Mouse (Mus musculus) stomach, postnatal 0 days (tissue): ENCODE data around the gene Dnah8. TPM values are rescaled to one million over a fixed set of nuclear protein-coding genes. Genes with fewer than 3 reads are reported as not detected.

ENCODE experiments used
- ATAC-seq: fragments of 200-750 bp; cut with Nextera tagmentation; 2 replicates; pipeline ENCODE4 v1.8.0; 2017; ENCODE audit not compliant: low FRiP score, low TSS enrichment
- DNase-seq: peaks from one replicate; pipeline ENCODE4 v3.0.0-alpha.2; 2016; ENCODE audit warnings: low spot score
- H3K27ac ChIP-seq: fragments of 300-500 bp; sonication (generic); replicated peaks from 2 replicates; pipeline ENCODE4 v1.5.1; 2014; ENCODE audit warnings: mild to moderate bottlenecking, control low read depth
- H3K27me3 ChIP-seq: fragments of 300-500 bp; sonication (generic); 2 replicates; pipeline ENCODE4 v1.6.1; 2014; ENCODE audit warnings: low read length; ENCODE audit not compliant: control insufficient read depth, insufficient read depth
- H3K36me3 ChIP-seq: fragments of 300-500 bp; sonication (generic); 2 replicates; pipeline ENCODE4 v1.6.1; 2014; ENCODE audit warnings: low read length, mixed read lengths; ENCODE audit not compliant: control insufficient read depth, insufficient read depth
- H3K4me1 ChIP-seq: fragments of 300-500 bp; sonication (generic); replicated peaks from 2 replicates; pipeline ENCODE4 v1.6.1; 2014; ENCODE audit warnings: antibody characterized with exemption; ENCODE audit not compliant: control insufficient read depth, insufficient read depth
- H3K4me2 ChIP-seq: fragments of 300-500 bp; sonication (generic); replicated peaks from 2 replicates; pipeline ENCODE4 v1.6.1; 2014; ENCODE audit warnings: low read depth, mild to moderate bottlenecking, control low read depth, moderate library complexity
- H3K4me3 ChIP-seq: fragments of 300-500 bp; sonication (generic); 2 replicates; pipeline ENCODE4 v1.5.1; 2014; ENCODE audit warnings: low read depth, low read length, control low read depth
- H3K9ac ChIP-seq: fragments of 300-500 bp; sonication (generic); 2 replicates; pipeline ENCODE4 v1.6.1; 2014; ENCODE audit warnings: mild to moderate bottlenecking, low read length, control low read depth, mixed read lengths
- H3K9me3 ChIP-seq: fragments of 300-500 bp; sonication (generic); 2 replicates; pipeline ENCODE4 v1.6.1; 2016; ENCODE audit warnings: low read length; ENCODE audit not compliant: control insufficient read depth
- CTCF ChIP-seq: IDR thresholded peaks from 2 replicates; pipeline ENCODE4 v1.5.1; 2016; ENCODE audit warnings: antibody characterized with exemption, low read depth, mild to moderate bottlenecking, moderate library complexity
- EP300 ChIP-seq: optimal IDR thresholded peaks from 2 replicates; pipeline ENCODE3; 2016; ENCODE audit warnings: antibody characterized with exemption
- WGBS: fragments of 180-500 bp; shearing (Covaris S2); extraction: QIAGEN DNeasy Blood & Tissue Kit; methylation state at CpG from one replicate; pipeline ENCODE4 v1.1.7; 2014; 5-methylcytosine and 5-hydroxymethylcytosine counted together
- polyA plus RNA-seq: library from polyadenylated mRNA; unstranded; fragments of >200 nt; fragmentation: Nextera tagmentation; extraction: Ambion mirVana; gene quantifications from 2 replicates; pipeline ENCODE4 v1.2.1, GENCODE M21; 2015

Dnah8 gene
- polyA plus RNA-seq, 1 experiment from 2014 or later, result 0.92 TPM

DNA sequence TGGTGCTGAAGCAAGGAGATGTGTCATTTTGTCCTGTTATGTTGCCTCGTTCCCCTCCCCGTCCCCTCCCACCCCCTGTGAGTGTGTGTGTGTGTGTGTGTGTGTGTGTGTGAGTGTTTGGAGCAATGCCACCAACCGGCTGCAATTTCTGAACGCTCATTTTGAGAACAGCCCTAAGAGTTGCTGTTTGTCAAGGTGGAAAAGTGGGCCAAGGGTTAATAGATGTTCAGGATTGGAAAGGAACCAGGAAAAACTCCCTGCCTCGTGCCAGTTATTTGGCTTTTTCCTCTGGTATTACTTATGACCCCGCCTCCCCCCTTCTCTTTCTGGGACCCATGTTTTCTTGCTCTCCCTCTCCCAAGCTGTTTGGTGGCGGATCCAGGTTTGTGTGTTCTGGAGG, 236.5 kb downstream of the Dnah8 start:
- H3K27me3 ChIP-seq, result no peaks in the 10 kb centered on the region
- ATAC-seq (no peak), DNase-seq (no peak)
- TF ChIP-seq EP300 (no peak), CTCF (no peak)
- no peaks in the 10 kb centered on the region for H3K9me3 ChIP-seq
- no peaks in the 10 kb centered on the region for H3K4me1 ChIP-seq
- no peak overlapping the region for H3K4me3 ChIP-seq
- H3K4me2 ChIP-seq, result no peak overlapping the region
- no peak overlapping the region for H3K27ac ChIP-seq
- H3K9ac ChIP-seq, result no peak overlapping the region
- no peaks in the 10 kb centered on the region for H3K36me3 ChIP-seq
- WGBS, result 48% methylated on average over 7 of the region's 7 CpGs

DNA sequence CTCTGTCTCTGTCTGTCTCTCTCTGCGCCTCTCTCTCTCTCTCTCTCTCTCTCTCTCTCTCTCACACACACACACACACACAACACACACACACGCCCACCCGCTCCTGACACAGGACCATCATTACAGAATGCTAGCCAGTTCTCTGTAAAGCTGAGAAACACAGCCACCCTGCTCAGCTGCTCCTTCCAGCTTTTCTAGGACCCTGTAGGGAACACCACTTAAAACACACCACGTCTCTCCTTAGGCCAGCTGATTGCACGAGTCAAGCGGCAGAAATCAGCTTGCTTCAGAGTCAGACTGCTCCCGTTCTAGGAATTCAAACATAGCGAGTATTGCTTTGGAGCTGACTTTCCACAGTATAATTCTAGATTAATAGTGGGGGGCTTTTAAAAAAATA, 242.1 kb downstream of the Dnah8 start:
- H3K4me3 ChIP-seq, result no peak overlapping the region
- no peak overlapping the region for H3K4me2 ChIP-seq
- no peaks in the 10 kb centered on the region for H3K9me3 ChIP-seq
- TF ChIP-seq CTCF (no peak), EP300 (no peak)
- no peak for DNase-seq
- no peaks in the 10 kb centered on the region for H3K4me1 ChIP-seq
- H3K9ac ChIP-seq, result no peak overlapping the region
- ATAC-seq, result no peak
- no peaks in the 10 kb centered on the region for H3K36me3 ChIP-seq
- no peak overlapping the region for H3K27ac ChIP-seq
- H3K27me3 ChIP-seq, result no peaks in the 10 kb centered on the region
- WGBS, result 48% methylated on average over 8 of the region's 8 CpGs

DNA sequence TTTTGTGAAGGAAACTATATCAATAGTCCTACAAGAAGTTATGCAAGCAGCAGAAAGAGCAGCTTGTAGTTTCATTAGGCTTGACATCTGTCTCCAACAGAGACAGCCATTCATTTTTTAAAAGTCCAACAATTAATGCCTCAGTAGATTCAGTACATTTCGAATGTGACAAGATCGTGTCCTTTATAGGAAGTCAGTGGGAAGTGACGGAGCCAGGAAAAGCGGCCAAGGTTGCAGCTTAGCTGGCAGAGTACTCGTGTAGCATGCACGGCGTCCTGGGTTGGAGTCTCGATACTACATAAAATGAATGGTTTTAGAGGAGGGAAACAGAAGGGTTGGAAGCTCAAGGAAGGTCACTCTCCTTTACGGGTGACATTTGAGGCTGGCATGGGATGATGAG, 242.8 kb downstream of the Dnah8 start:
- Histone ChIP-seq H3K4me3 (no peak overlapping the region), H3K36me3 (no peaks in the 10 kb centered on the region), H3K9ac (no peak overlapping the region), H3K4me1 (no peaks in the 10 kb centered on the region), H3K9me3 (no peaks in the 10 kb centered on the region), H3K27me3 (no peaks in the 10 kb centered on the region), H3K27ac (no peak overlapping the region), H3K4me2 (no peak overlapping the region)
- ATAC-seq, result no peak
- TF ChIP-seq CTCF, result no peak
- no peak for TF ChIP-seq EP300
- DNase-seq, result no peak
- WGBS, result 52% methylated on average over 9 of the region's 9 CpGs

DNA sequence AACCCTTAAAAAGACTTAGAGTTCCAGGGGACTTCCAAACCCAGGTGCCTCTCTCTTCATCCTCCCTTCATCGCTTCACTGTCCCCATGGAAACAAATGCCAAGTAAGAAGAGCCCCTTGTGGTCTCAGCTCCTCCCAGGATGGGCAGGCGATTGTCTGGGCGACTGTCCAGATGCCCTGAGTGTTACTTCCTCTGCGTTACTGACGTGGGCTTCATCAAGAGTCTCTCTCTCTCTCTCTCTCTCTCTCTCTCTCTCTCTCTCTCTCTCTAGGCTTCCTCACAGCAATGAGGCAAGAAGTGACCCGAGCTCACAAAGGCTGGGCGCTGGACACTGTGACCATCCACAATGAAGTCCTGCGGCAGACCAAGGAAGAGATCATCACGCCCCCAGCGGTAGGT, 246.9 kb downstream of the Dnah8 start:
- Histone ChIP-seq H3K9me3 (no peaks in the 10 kb centered on the region), H3K9ac (no peak overlapping the region), H3K4me3 (no peak overlapping the region), H3K4me2 (no peak overlapping the region), H3K4me1 (no peaks in the 10 kb centered on the region), H3K36me3 (no peaks in the 10 kb centered on the region), H3K27ac (no peak overlapping the region), H3K27me3 (no peaks in the 10 kb centered on the region)
- 41% methylated on average over 10 of the region's 10 CpGs for WGBS
- TF ChIP-seq EP300 (no peak), CTCF (no peak)
- no peak for DNase-seq
- no peak for ATAC-seq

DNA sequence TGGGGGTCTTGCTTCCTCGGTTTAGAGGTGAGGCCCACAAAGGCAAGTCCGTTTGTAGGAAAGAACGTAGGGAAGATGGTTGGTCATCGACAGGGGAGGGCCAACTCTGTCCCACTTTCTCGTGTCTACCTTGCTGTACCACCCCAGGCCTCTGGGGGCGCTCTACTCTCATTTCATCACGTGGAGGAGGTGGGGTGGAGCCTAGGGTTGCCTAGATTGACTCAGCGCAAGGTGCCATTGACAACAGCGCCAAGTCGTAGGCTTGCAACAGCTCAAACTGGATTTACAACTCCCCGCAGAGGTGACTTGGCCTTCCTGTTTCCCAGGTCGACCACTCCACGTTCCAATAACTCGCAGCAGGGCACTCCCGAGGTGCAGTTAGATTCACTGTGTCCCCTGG, 250.1 kb downstream of the Dnah8 start:
- peak; percentile 57 for TF ChIP-seq CTCF
- TF ChIP-seq EP300, result no peak
- ATAC-seq (no peak; the same call in 1 of the 2 replicates), DNase-seq (peak; percentile 23)
- no peak overlapping the region for H3K27ac ChIP-seq
- no peak overlapping the region for H3K9ac ChIP-seq
- H3K4me3 ChIP-seq, result no peak overlapping the region
- no peaks in the 10 kb centered on the region for H3K9me3 ChIP-seq
- no peak overlapping the region for H3K4me2 ChIP-seq
- 50% methylated on average over 15 of the region's 15 CpGs for whole genome bisulfite sequencing
- H3K27me3 ChIP-seq, result no peaks in the 10 kb centered on the region
- no peaks in the 10 kb centered on the region for H3K36me3 ChIP-seq
- no peaks in the 10 kb centered on the region for H3K4me1 ChIP-seq

DNA sequence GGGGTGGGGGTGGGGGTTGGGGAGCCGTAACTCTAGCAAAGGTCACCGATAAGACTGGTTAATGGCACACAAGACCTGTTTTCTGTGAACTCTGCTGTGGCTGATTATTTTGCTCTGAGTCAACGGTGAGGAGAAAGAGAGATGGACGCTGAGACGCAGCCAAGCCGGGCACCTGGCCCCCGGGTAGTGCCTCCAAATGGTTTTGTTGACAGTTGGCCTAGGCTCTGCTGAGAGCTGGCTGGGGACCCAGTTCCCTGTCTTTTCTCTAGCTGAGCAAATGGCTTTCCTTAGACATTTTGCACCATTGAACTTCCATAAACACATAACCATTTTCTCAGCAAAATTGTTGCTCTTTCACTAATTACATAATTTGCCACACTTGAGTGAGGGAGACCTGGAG, 253.3 kb downstream of the Dnah8 start:
- Histone ChIP-seq H3K9me3 (no peaks in the 10 kb centered on the region), H3K36me3 (no peaks in the 10 kb centered on the region), H3K27ac (no peak overlapping the region), H3K4me3 (no peak overlapping the region), H3K9ac (no peak overlapping the region), H3K4me1 (no peaks in the 10 kb centered on the region), H3K27me3 (no peaks in the 10 kb centered on the region), H3K4me2 (no peak overlapping the region)
- 63% methylated on average over 7 of the region's 7 CpGs for WGBS
- DNase-seq (peak; percentile 24), ATAC-seq (no peak)
- TF ChIP-seq EP300 (no peak), CTCF (no peak)
